Mouse (Mus musculus) small intestine, adult 2 months (tissue): ENCODE measurements at regions not wholly inside any gene's neighbourhood (a gene's known extent, or its start where the extent isn't known, plus 50 kb on each side); places are given as distances from the start of the nearest gene placed in this dataset.

Experiments used
- H3K27ac ChIP-seq: fragments of 200-500 bp; 2 replicates; pipeline ENCODE4 v1.5.1; 2012; ENCODE audit warnings: low read depth, low read length, control low read depth, inconsistent platforms; ENCODE audit not compliant: insufficient read depth
- H3K27me3 ChIP-seq: fragments of 200-500 bp; 2 replicates; pipeline ENCODE4 v1.6.1; 2012; ENCODE audit warnings: mild to moderate bottlenecking, moderate library complexity, low read length, inconsistent platforms; ENCODE audit not compliant: control insufficient read depth, insufficient read depth
- H3K36me3 ChIP-seq: fragments of 200-500 bp; 2 replicates; pipeline ENCODE4 v1.6.1; 2012; ENCODE audit warnings: mild to moderate bottlenecking, low read length, control low read depth, inconsistent platforms; ENCODE audit not compliant: control insufficient read depth, insufficient read depth
- H3K4me1 ChIP-seq: fragments of 200-500 bp; 2 replicates; pipeline ENCODE4 v1.6.1; 2012; ENCODE audit warnings: low read length, inconsistent platforms, mixed read lengths; ENCODE audit not compliant: control insufficient read depth, insufficient read depth, insufficient read length
- H3K4me3 ChIP-seq: fragments of 200-500 bp; 2 replicates; pipeline ENCODE4 v1.5.1; 2012; ENCODE audit warnings: low read depth, mild to moderate bottlenecking, control low read depth, inconsistent platforms, low read length, moderate library complexity
- CTCF ChIP-seq: fragments of 200-500 bp; IDR thresholded peaks from 2 replicates; pipeline ENCODE4 v1.5.1; 2012; ENCODE audit warnings: low read depth, mild to moderate bottlenecking, control low read depth, inconsistent platforms, low read length, moderate library complexity, mixed read lengths; ENCODE audit not compliant: insufficient replicate concordance, insufficient read length; ENCODE audit errors: extremely low read depth
- POLR2A ChIP-seq: fragments of 200-500 bp; IDR thresholded peaks from 2 replicates; pipeline ENCODE4 v1.6.1; 2012; ENCODE audit warnings: low read depth, mild to moderate bottlenecking, control low read depth, inconsistent platforms, low read length, moderate library complexity
- WGBS: fragments of 180-500 bp; shearing (Covaris S2); methylation state at CpG from one replicate; pipeline ENCODE4 v1.1.7; 2018; 5-methylcytosine and 5-hydroxymethylcytosine counted together

GRCm38 (mm10) chr4:81788636-81789035, 346.0 kb upstream of the Mpdz start:
- WGBS = 62% methylated on average over 8 of the region's 8 CpGs

GRCm38 (mm10) chr4:81781971-81782370, 339.4 kb upstream of the Mpdz start:
- TF ChIP-seq CTCF = no peak
- no peak for TF ChIP-seq POLR2A
- no peaks in the 10 kb centered on the region for H3K27me3 ChIP-seq
- no peak overlapping the region for H3K27ac ChIP-seq
- H3K4me3 ChIP-seq = no peak overlapping the region
- no peaks in the 10 kb centered on the region for H3K36me3 ChIP-seq
- H3K4me1 ChIP-seq = no peaks in the 10 kb centered on the region
- WGBS = 70% methylated on average over 1 of the region's 1 CpGs

More at GRCm38 (mm10) chr4:81788636-81789035, 346.0 kb upstream of the Mpdz start:
- Histone ChIP-seq H3K4me1 (no peaks in the 10 kb centered on the region), H3K27me3 (no peaks in the 10 kb centered on the region), H3K36me3 (no peaks in the 10 kb centered on the region), H3K4me3 (no peak overlapping the region), H3K27ac (no peak overlapping the region)
- no peak for TF ChIP-seq CTCF
- TF ChIP-seq POLR2A = no peak

- no peaks in the 10 kb centered on the region for H3K4me1 ChIP-seq
- WGBS = 88% methylated on average over 5 of the region's 5 CpGs
- no peak overlapping the region for H3K27ac ChIP-seq
- TF ChIP-seq POLR2A = no peak
- no peak for TF ChIP-seq CTCF
- no peak overlapping the region for H3K4me3 ChIP-seq
- H3K27me3 ChIP-seq = no peaks in the 10 kb centered on the region
- H3K36me3 ChIP-seq = no peaks in the 10 kb centered on the region
These were observed 324.1 kb upstream of the Mpdz start for GRCm38 (mm10) chr4:81766705-81767104.

GRCm38 (mm10) chr4:81764026-81764867, 321.6 kb upstream of the Mpdz start:
- H3K27me3 ChIP-seq = no peaks in the 10 kb centered on the region
- 29% methylated on average over 11 of the region's 11 CpGs for WGBS
- TF ChIP-seq POLR2A = no peak
- no peak overlapping the region for H3K27ac ChIP-seq
- no peaks in the 10 kb centered on the region for H3K4me1 ChIP-seq
- H3K4me3 ChIP-seq = no peak overlapping the region
- no peaks in the 10 kb centered on the region for H3K36me3 ChIP-seq

- no peaks in the 10 kb centered on the region for H3K27me3 ChIP-seq
- TF ChIP-seq CTCF (no peak), POLR2A (no peak)
- H3K4me3 ChIP-seq = no peak overlapping the region
- no peaks in the 10 kb centered on the region for H3K36me3 ChIP-seq
- WGBS = 37% methylated on average over 10 of the region's 10 CpGs
- no peaks in the 10 kb centered on the region for H3K4me1 ChIP-seq
- H3K27ac ChIP-seq = no peak overlapping the region
These were observed 320.9 kb upstream of the Mpdz start for GRCm38 (mm10) chr4:81763311-81764025.

GRCm38 (mm10) chr4:81762592-81763229, 320.1 kb upstream of the Mpdz start:
- 75% methylated on average over 11 of the region's 11 CpGs for WGBS
- Histone ChIP-seq H3K4me1 (no peaks in the 10 kb centered on the region), H3K36me3 (no peaks in the 10 kb centered on the region), H3K4me3 (no peak overlapping the region), H3K27ac (no peak overlapping the region; the same call in 1 of the 2 replicates), H3K27me3 (no peaks in the 10 kb centered on the region)
- TF ChIP-seq CTCF (no peak), POLR2A (no peak)

- no peaks in the 10 kb centered on the region for H3K36me3 ChIP-seq
- no peak overlapping the region for H3K27ac ChIP-seq
- no peaks in the 10 kb centered on the region; the same call in 1 of the 2 replicates for H3K27me3 ChIP-seq
- 41% methylated on average over 1 of the region's 1 CpGs for WGBS
- H3K4me1 ChIP-seq = no peaks in the 10 kb centered on the region
- H3K4me3 ChIP-seq = no peak overlapping the region
- TF ChIP-seq POLR2A (no peak), CTCF (no peak)
These were observed 315.3 kb upstream of the Mpdz start for GRCm38 (mm10) chr4:81757905-81758304.
